Mouse (Mus musculus) stomach, postnatal 0 days (tissue): ENCODE results near the gene Olfr98.

Experiments used
- CTCF ChIP-seq: IDR thresholded peaks from 2 replicates; pipeline ENCODE4 v1.5.1; 2016; ENCODE audit warnings: antibody characterized with exemption, low read depth, mild to moderate bottlenecking, moderate library complexity
- EP300 ChIP-seq: optimal IDR thresholded peaks from 2 replicates; pipeline ENCODE3; 2016; ENCODE audit warnings: antibody characterized with exemption

DNA sequence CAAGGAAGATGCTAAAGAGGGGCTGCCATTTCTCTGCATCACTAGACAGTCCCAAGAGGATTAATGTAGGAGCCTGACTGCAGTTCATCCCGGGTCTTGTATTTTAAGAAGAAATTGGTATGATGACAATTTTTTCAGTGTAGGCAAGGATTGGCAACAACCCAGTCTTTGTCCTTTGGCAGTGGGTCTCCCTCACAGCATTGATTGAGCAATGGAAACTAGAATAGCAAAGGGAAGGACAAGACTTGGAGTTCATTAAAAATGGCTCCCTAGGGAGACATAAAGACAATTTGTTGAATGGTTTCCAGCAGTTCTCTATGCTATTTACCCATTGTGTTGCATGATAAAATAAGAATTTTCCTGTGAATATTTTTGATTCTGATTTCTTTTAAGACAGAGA, 16.8 kb upstream of the Olfr98 start:
- no peak for TF ChIP-seq CTCF
- no peak for TF ChIP-seq EP300
